Mouse (Mus musculus): ENCODE measurements around the gene Mrps35.

Mrps35 gene

DNA sequence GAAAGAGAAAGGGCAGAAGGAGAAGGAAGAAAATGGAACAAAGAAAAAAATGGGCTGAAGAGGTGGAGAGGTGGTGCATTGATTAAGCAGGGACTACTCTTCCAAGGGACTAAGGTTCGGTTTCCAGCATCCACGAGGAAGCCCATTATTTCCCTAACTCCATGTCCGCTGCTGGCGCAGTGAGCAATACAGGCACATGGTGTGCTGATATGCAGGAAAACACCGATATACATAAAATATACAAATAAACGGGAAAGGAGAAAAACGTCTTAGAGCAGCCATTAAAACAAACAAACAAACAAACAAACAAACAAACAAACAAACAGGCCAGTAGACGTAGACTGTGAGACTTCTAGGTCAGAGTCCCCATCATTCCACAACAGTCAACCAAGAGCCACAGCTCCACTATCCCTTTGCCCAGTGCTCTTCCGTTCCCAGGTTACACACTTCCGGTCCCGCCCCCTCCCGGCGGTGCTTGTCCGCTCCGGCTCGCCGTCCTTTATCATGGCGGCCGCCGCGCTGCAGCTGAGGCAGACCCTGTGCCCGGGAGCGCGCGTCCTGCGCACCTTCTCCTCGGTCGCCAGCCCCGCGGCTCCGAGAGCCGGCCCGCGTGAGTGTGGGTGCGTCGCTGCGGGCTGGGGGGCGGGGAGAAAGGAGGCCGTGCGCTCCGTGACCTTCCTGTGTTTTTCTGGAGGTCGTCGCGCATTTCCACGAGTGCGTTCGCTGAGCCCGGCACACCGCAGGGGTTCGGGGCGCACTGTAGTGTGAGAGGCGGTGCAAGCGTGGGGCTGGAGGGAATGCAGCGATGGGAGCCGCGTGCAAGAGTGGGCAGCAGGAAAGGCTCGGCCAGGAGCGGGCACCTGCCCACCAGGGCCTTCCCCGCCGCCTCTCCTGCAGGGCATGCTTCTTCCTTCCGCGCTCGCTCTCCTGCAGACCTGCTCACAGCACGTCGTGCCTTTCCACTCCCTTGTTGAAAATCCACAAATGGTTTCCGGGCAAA is at the start of gene Mrps35:
Mrps35 (plus strand) TSS at position 474 of the 1,000 bp plus-strand sequence.
- DNase-seq (ENCODE audit: low read depth, low spot score): peak; percentile 95

GRCm38 (mm10) chr6:146994236-146994635 is 48.3 kb upstream of the Mrps35 start:
- DNase-seq (ENCODE audit: low read depth, low spot score): peak; percentile 59

- DNase-seq (ENCODE audit: low read depth, low spot score): no peak
Observed at GRCm38 (mm10) chr6:146995391-146995790, 47.2 kb upstream of the Mrps35 start.

DNA sequence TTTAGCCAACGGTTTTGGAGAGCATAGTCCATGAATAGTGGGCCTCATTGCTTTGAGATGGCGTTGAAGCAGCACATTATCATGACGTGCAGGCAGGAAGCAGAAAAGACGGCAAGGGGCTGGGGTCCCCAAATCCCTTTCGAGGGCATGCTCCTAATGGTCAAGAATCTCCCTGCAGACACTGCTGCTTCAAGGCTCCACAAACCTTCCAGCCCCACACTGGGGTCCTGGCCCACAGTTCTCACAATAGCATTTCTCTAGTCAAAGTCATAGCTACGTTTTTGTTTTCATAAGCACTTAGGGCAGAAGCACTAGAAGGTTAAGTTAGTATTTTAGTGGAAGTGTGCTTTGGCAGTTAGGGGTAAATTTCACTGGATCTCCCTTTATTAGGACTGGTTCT is 46.7 kb upstream of the Mrps35 start:
- no peak for DNase-seq (ENCODE audit: low read depth, low spot score)

DNA sequence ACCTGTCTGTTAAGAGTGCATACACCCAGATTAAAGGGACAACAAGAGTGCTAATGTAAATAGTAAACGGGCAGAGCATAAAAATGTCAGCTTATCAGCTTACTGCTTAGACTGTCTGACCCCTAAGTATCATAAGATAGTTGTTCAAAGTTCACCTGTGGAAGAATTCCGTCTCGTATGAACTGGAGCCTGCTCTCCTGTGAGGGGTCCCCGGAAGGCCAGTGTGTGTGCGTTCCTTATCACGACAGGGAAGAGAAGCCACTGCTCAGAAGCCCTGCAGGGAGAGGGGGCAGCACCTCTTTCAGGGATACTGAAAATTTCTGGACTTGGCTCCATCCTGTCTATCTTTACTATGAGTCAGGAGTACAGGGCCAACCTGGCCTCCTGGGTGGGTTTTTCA is 45.6 kb upstream of the Mrps35 start:
- no peak for DNase-seq (ENCODE audit: low read depth, low spot score)

DNA sequence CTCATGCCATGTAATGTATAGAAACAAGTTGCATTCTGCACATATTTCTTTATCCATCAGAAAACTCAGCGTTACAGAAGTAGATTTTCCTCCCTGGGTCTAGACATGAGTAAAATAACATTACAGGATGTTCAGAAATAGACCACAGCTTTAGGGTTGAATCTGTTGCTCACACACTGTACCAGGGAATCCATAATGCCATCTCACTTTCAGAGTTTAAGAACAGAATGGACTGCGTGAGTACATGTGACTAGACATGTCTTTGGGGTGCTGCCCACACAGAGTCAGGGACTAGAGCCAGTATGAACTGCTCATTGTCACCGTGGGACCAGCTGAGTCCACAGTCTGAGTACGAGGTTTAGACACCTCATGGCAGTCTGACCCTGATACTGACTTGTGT is 43.9 kb upstream of the Mrps35 start:
- no peak for DNase-seq (ENCODE audit: low read depth, low spot score)

DNA sequence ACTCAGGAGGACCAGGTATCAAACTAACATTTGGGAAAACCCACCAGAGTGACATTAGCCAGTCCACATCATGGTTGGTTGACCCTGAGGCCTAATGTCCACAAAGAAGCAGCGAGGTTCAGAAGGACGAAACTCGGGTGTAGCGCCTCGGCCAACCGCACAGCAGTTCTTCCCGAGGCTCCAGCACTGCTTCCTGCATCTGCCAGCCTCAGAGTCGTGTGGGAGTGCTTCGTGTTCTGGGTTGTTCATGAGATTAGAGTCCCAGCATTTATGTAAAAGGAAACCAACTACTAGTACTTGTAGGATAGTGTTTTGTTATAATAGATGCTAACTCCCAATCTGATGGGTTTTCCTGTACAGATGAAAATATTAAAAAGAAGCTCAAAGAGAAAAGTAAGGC is 43.3 kb upstream of the Mrps35 start:
- no peak for DNase-seq (ENCODE audit: low read depth, low spot score)

DNA sequence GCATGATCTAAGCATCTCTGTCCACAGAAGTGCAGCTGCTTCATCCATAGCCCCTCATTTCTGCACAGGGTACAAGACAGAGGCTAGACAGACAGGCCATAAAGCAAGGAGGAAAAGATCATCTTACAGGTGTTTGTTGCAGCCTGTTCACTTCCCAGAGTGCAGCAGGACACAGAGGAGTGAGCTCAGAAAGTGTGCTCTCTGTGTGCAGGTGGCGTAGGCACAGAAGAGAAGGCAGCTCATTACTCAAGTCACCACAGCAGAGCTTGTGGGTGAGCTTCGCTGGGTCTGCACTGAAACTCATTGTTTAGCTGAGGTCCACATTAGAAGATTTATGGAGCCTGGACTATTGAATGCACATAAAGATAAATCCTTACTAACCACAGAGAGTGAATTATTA is 42.8 kb upstream of the Mrps35 start:
- no peak for DNase-seq (ENCODE audit: low read depth, low spot score)

DNA sequence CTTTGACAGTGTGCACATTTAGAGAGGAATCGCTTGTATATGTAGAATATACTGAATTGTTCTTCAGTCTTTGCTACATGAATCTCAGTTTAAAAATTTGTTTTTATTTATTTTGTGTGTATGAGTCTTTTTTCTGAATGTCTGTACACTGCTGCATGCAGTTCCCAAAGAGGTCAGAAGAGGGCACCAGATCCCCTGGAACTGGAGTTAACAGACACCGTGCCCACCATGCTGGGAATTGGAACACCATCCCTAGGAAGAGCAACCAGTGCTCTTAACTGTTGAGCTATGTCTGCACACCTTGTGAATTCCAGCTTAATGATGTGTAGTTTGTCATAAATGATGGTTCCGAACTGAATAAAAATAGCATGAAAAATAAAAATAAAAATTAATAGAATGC is 34.4 kb upstream of the Mrps35 start:
- DNase-seq (ENCODE audit: low read depth, low spot score): peak; percentile 78

- no peak for DNase-seq (ENCODE audit: low read depth, low spot score)
Observed at GRCm38 (mm10) chr6:147010358-147010757, 32.2 kb upstream of the Mrps35 start.

DNA sequence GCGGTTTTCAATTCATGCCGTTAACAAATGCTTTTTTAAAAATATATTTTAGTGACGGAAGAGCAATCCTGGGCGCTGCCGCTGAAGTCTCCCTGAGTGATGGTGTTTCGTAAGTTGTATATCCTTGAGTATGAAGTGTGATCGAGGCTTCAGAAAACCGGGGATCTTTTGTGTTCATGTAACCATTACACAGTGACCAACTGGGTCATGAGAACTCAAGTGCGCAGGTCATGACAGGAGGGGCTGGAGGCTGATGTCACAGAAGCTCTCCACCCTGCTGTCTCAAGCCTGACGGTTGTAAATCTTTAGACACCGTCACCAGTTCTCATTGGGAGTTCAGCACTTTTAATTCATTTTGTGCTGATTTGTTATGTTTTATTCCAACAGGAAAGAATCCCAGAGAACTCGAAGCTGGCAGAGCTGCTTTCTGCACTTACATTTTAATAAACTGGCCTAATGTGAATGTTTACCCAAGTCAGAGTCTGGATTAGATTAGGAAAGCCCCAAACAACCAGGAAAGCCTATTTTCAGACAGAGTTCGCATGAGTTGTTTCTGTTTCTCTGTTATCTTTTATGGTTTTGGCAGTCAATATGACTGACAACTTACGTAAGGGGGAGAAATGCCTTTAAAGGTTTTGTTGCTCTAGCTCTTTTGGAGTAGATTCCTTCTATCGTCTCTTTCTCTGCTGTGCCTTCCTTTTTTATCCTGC is 31.6 kb upstream of the Mrps35 start:
- no peak for DNase-seq (ENCODE audit: low read depth, low spot score)

DNA sequence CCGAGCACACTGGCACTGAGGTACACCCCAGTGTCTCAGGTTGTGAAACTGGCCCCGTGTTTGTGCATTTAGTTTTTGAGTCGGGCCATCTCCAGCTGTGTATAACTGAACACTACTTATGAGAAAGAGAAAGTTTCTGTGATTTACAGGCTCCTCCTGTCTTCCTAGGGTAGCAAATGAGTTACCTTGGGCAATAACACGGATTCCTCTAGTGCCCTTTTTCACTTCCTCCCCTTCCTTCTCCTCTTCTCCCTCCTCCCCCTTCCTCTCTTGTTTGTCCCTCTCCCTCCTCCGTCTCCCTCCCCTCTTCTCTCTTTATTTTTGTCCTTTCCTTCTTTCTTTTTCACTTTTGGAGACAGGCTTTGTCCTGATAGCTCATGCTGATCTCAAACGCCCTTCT is 31.0 kb upstream of the Mrps35 start:
- DNase-seq (ENCODE audit: low read depth, low spot score): no peak

DNA sequence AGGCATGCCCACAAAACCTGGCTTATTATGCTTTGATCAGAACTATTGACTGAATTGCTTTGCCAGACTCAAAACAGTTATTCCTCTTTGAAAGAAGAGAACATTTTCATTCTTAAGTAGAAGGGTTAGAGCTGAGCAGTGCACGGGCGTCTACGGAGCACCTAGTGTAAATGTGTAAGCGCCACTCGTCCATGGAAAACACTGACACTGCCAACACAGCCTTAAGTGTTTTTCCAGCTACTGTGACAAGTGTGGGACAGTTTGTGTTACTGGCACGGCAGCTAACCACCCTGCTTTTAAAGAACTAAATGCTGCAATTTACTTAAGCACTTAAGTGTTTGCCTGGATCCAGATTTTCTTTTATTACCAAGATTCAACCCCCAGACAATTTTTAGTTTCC is 30.6 kb upstream of the Mrps35 start:
- DNase-seq (ENCODE audit: low read depth, low spot score): no peak

DNA sequence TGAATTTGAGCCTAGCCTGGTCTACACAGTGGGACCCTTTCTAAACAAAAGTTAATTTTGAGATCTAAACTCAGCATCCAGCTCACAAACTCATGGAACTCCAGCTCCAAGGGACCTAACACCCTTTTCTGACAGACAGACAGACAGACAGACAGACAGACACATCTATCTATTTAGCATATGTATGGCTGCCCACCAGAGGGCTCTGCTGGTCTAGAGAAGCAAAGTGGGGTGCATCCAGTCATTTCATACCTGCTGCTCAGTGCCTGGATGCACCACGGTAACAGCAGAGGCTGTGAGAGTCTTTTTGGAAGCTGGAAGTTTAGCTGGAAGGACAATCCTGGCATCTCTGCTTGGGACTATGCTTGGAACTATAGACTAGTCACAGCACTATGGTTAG is 29.0 kb upstream of the Mrps35 start:
- no peak for DNase-seq (ENCODE audit: low read depth, low spot score)

DNA sequence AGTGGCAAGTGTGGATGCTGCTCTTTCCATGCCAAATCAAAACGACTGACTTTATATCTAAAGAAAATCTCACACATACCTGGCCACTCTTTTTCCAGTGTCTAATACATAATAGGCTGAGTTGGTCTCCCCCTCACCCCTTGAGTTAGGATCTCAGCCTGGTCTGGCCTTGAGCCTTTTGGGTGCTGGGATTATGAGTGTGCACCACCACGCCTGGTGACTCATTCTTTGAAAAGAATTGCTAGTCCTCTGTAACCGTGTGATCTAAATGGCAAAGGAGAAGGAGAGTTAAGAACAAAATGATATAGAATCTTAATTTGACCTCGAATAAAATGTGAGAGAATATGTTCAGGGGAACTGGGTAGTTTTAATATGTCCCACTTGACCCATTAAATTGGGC is 24.7 kb upstream of the Mrps35 start:
- no peak for DNase-seq (ENCODE audit: low read depth, low spot score)

DNA sequence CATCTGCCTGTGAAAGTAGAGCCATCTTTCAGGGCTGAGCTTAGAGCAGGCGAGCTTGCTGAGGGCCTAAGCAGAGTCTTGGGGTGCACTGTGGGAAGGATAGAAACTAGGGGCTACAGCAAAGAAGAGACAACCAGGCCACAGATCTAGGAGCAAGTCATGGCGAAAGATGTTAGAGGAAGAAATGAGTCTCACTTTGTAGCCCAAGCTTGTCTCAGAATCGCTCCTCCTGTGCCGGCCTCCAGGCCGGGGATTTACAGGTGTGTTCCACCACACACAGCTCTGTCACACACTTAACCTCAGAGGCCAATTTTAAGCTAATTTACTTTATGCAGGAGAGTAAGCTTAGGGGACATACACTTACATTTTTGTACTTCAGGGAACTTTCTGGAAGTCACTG is 24.2 kb upstream of the Mrps35 start:
- no peak for DNase-seq (ENCODE audit: low read depth, low spot score)

DNA sequence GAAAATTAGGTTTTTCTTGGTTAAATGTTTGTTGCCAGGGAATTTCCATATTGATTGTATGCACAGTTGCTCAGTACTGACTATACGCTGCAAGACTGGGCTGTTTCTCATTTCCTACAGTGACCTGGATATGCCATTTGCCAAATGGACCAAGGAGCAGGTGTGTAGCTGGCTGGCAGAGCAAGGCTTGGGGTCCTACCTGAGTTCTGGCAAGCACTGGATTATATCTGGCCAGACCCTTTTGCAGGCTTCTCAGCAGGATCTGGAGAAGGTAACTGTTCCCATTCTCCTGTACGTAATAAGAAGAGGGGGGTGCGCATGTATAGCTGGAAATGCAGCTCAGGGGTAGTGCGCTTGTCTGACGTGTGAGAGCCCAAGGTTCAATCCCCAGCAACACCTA is 21.4 kb upstream of the Mrps35 start:
- DNase-seq (ENCODE audit: low read depth, low spot score): no peak

- no peak for DNase-seq (ENCODE audit: low read depth, low spot score)
Observed at GRCm38 (mm10) chr6:147022375-147023132, 20.0 kb upstream of the Mrps35 start.

DNA sequence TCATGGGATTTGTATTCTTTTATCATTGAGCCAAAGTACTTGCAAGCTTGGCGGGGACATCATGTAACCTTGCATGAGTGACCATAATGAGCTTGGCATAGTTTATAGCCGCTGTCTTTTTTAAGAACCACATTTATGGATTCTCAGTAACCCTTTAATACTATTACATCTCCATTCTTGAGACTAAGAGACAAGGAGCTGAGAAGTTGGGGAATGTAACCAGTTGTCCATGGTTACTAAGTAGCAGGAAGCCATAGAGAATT is 19.5 kb upstream of the Mrps35 start:
- no peak for DNase-seq (ENCODE audit: low read depth, low spot score)

- no peak for DNase-seq (ENCODE audit: low read depth, low spot score)
Observed at GRCm38 (mm10) chr6:147023568-147023967, 19.0 kb upstream of the Mrps35 start.

DNA sequence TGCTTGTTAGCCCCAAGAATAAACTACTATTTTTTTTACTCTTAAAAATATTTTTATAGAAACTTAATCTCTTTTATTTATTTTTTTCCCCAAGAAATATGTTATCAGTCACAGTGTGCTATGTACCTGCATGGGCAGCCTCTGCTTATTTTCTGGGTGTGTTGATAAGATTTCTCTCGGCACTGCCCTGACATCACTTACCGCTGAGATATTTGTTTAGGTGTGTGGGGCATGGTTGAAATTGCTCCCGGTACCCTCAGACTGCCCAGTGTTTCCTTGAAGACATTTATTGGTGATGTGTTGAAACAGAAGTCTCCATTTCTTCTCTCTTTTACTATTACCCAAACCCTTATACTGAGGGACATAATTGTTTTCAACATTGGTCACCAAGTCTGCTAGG is 17.8 kb upstream of the Mrps35 start:
- no peak for DNase-seq (ENCODE audit: low read depth, low spot score)

DNA sequence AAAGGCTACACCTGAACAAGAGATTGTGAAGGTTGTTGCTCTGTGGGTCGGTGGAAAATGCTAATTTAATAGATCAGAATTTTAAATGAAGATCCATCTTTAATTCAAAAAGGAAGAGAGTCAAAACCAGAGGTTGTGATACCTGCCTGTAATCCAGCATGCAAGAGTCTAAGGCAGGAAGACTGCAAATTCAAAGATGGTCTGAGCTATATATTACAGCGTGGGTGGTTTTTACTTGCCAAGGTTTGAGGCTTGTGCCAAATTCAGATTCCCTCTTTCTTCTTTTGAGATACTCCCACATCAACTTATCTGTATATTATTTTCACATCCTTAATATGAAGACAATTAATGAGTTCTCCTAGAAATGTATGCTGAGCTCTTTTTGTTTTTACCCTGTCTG is 14.2 kb upstream of the Mrps35 start:
- no peak for DNase-seq (ENCODE audit: low read depth, low spot score)

All from ZHBTc4 (cell line).